Mouse (Mus musculus): ENCODE results near the gene Rps15. TPM values are rescaled to one million over a fixed set of nuclear protein-coding genes. Genes with fewer than 3 reads are reported as not detected.

Rps15 gene
- total RNA-seq, 1 experiment from 2014 or later, result 3,325 TPM

GRCm38 (mm10) chr10:80304862-80305261 is 12.6 kb downstream of the Rps15 start:
- ATAC-seq (replicated peaks; ENCODE audit: low read depth, poor library complexity, severe bottlenecking), result peak; percentile 86

DNA sequence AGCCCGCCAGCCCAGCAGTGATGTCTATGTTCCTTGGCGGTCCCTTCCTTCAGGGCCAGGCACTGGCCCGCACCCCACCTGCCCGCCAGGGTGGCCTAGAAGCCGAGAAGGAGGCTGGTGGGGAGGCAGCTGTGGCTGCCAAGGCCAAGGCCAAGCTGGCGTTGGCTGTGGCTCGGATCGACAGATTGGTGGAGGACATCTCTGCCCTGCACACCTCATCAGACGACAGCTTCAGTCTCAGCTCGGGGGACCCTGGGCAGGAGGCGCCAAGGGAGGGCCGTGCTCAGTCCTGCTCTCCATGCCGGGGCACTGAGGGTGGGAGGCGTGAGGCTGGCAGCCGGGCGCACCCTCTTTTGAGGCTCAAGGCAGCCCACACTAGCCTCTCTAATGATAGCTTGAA is 19.3 kb downstream of the Rps15 start:
- ATAC-seq (replicated peaks; ENCODE audit: low read depth, poor library complexity, severe bottlenecking), result no peak

- no peak for ATAC-seq (replicated peaks; ENCODE audit: low read depth, poor library complexity, severe bottlenecking)
Observed at GRCm38 (mm10) chr10:80312586-80313504, 20.6 kb downstream of the Rps15 start.

GRCm38 (mm10) chr10:80313627-80314201 is 21.5 kb downstream of the Rps15 start:
- peak; percentile 52 for ATAC-seq (replicated peaks; ENCODE audit: low read depth, poor library complexity, severe bottlenecking)

DNA sequence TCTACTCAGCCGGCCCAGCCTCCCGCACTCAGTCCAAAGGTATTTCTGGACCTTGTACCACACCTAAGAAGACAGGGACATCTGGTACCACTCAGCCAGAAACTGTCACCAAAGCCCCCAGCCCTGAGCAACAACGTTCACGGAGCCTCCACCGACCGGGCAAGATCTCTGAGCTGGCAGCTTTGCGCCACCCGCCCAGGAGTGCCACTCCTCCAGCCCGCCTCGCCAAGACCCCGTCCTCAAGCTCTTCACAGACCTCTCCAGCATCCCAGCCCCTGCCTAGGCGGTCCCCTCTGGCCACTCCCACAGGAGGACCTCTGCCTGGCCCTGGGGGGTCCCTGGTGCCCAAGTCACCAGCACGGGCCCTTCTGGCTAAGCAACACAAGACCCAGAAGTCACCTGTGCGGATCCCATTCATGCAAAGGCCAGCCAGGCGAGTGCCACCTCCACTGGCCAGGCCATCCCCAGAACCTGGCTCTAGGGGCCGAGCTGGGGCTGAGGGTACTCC is 22.3 kb downstream of the Rps15 start:
- ATAC-seq (replicated peaks; ENCODE audit: low read depth, poor library complexity, severe bottlenecking), result no peak

DNA sequence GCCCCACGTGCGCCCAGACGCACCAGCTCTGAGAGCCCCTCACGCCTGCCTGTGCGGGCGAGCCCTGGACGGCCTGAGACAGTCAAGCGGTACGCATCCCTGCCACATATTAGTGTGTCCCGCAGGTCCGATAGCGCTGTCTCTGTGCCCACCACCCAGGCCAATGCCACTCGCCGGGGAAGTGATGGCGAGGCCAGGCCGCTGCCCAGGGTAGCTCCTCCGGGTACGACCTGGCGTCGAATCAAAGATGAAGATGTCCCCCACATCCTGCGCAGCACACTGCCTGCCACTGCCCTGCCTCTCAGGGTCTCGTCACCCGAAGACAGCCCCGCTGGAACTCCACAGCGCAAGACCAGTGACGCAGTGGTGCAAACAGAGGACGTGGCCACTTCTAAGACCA is 23.1 kb downstream of the Rps15 start:
- no peak for ATAC-seq (replicated peaks; ENCODE audit: low read depth, poor library complexity, severe bottlenecking)

DNA sequence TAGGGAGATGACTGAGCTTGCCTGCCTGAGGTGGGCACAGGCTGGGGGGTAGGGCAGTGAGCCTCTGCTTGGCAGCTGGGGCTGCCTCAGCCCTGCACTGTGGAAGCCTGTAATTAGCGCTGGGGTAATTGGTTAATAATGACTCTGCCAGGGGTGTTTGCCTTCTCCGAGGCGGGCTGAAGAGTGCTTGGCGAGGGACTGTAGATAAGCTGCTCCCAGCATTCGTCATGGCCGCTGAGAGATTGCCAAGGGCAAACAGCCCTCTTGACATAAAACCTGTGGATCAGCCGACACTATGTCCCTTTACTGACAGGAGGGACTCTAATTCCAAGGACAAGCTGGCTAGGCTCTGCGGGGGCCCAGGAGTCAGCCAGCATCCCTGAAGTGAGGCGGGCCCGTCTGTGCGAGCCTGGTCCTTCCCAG is 24.1 kb downstream of the Rps15 start:
- ATAC-seq (replicated peaks; ENCODE audit: low read depth, poor library complexity, severe bottlenecking), result no peak

DNA sequence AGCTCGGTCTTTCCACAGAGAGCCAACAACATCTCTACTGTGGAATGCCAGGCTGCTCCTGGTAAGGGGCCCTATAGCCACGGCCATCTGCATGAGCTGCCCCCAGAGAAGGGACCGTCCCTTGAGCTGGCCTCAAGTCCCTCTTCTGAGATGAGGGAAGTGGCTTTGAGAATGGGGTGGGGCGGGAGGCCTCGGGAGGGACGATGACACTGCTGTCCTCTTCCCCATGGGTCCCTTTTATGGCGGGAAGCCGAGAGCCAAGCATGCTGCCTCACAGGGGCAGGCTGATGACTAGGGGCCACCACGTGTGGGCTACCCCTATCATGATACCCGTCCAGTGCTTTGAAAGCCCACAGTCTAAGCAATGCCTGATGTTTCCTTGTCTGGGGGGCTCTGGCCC is 24.8 kb downstream of the Rps15 start:
- ATAC-seq (replicated peaks; ENCODE audit: low read depth, poor library complexity, severe bottlenecking), result no peak

GRCm38 (mm10) chr10:80320340-80320760 is 28.1 kb downstream of the Rps15 start, which contains the start of gene 2310011J03Rik:
2310011J03Rik (minus strand) TSS chr10:80320537.
- ATAC-seq (replicated peaks; ENCODE audit: low read depth, poor library complexity, severe bottlenecking), result peak; percentile 68

DNA sequence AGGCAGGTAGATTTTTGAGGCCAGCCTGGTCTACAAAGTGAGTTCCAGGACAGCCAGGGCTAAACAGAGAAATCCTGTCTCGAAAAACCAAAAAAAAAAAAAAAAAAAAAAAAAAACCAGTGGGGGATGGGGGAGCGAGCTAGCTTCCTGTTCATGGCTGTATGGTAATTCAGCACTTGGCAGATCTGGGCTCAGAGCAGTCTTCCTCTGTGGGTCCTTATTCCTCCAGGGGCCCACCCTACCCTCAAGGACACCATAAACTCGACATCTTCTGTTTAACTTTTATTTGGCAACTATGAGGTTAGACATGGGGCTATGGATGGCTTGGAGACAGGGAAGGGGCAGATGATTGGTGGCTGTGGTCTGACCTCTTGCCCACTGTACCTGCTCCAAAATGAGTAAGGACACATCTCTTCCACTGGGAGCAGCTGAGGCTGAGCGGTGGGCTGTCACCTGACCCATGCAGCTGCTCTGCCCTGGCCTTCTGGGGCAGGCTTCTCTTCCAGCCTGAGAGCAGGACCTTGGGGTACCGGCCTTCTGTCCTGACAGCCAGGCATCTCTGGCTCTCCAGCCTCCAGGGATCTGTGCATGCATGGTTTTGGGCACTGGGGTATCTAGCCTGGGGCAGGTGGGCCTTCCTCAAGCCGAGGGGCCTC is 28.9 kb downstream of the Rps15 start:
- no peak for ATAC-seq (replicated peaks; ENCODE audit: low read depth, poor library complexity, severe bottlenecking)

DNA sequence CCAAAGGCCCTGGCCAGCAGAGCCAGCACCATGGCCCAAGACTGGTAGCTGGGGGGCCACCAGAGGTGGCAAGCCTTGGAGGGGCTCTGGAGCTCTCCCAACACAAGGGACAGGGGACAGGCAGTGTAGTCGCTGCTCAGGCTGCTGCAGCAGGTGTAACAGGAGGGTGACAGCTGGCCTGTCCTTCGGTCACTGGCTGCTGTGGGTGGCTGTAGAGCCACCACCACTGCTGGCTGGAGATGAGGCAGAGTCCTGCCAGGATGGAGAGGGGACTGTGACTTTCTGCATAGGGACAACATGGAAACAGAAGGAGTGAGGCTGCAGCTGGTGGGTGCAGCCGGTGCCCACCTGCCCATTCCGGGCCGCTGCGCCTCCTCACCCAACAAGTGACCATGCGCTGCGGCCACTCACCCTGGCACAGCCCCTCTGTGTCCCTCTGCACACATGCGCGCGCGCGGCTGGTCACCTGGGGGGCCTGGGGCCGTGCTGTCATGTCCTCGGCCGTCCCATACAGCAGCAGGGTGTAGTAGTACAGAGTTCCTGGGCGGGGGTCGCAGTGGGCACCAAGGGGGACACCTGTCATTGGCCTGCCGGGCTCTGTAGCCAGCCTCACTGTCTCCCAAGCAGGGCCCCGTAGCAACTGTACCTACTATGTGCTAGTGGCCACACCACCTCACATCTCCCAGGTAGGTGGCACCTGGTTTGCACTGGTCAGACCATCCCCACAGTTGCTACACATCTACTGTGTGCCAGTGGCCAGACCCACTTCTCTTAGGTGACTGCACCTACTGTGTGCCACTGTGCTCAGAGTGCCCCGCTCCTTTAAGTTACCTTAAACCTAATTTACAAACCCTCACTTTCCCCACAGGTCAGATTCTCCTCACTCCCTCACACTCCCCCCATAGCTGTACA is 29.7 kb downstream of the Rps15 start:
- no peak for ATAC-seq (replicated peaks; ENCODE audit: low read depth, poor library complexity, severe bottlenecking)

DNA sequence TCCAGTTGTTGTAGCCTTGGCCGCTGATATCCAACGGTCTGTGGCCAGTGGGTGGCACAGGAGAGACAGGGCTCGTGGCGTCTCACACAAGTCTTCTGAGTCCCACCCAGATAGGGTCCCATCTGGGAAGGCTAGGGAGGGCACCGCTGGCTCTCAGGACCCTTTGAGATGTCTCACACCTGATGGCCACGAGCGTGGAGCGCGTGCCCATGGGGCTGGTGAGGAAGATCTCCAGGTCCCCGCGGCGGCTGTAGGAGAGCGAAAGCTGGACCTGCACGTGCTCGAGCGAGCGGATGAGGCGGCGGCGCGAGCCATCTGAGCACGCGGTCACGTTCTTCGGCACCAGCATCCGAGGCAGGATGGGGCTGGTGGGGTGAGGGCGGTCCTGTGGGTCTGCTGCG is 30.6 kb downstream of the Rps15 start:
- 0 out of 2 replicates have a peak, but pooled peaks have one; percentile 5 for ATAC-seq (replicated peaks; ENCODE audit: low read depth, poor library complexity, severe bottlenecking)

DNA sequence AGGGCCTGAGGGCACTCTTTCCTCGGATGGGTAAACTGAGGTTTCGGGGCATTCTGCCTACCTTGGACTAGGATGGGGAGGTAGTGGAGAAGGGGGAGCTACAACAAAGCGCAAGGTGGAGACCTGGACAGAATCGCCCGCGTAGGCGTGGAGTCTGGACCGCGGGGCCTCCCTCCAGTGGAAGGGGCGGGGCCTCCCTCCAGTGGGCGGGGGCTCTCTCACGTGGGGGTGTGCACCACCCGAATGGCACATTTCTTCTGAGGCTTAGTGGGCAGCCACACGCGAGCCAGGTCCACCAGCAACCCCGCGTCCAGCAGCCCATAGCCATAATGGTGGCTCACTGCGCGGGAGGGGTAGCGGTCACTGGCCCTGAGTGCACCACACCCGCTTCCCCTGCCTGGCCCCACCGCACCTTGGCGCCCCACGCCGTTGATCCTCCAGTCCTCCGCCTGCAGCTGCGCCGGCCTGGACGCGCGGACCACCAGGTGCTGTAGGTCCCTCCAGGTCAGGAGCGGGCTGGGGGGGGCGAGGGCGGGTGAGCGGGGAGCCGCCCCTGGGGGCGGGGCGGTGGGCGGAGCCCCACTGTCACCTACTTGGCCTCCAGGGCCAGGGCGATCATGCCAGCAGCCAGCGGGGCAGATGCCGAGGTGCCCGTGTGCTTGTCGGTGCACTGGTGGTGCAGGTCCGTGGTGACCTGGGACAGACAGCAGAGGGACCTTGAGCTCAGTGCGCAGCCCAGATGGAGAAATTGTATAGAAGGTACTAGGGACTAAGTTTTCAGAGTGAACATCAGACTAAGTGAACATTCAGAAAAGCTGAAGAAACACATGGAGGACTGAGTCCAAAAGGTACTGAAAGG is 31.2 kb downstream of the Rps15 start:
- ATAC-seq (replicated peaks; ENCODE audit: low read depth, poor library complexity, severe bottlenecking), result peak; percentile 43

DNA sequence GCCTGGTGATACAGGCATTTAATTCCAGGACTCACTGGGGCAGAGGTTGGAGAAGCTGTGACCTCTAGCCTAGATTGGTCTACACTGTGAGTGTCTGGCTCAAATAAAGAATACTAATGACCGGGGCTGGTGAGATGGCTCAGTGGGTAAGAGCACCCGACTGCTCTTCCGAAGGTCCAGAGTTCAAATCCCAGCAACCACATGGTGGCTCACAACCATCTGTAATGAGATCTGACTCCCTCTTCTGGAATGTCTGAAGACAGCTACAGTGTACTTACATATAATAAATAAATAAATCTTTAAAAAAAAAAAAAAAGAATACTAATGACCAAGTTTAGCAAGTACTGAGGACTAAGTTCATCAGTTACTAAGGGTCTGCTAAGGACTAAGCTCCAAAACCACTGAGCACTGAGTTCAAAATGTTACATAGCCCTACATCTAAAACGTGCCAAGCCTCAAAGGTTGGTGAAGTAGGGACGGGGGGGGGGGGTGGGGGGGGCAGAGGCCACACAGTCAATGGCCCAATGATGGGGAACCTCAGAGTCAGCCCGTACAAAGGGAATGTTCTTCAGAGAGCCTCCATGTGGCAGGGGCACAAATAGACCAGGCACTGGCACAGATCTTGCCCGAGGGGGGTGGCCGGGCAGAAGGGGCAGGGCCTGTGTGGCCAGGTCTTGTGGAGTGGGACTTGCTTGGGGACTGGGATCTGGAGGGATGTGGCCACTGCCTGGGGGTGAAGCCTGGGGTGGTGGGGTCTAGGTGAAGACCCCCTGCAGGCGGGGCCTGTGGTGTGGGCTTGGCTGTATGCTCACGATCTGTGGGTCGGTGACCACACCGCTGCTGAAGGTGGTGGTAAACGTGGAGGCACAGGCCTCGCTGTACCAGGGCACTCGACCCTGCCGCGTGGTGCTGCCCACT is 32.1 kb downstream of the Rps15 start:
- no peak for ATAC-seq (replicated peaks; ENCODE audit: low read depth, poor library complexity, severe bottlenecking)

- no peak for ATAC-seq (replicated peaks; ENCODE audit: low read depth, poor library complexity, severe bottlenecking)
Observed at GRCm38 (mm10) chr10:80325045-80325444, 32.8 kb downstream of the Rps15 start.

DNA sequence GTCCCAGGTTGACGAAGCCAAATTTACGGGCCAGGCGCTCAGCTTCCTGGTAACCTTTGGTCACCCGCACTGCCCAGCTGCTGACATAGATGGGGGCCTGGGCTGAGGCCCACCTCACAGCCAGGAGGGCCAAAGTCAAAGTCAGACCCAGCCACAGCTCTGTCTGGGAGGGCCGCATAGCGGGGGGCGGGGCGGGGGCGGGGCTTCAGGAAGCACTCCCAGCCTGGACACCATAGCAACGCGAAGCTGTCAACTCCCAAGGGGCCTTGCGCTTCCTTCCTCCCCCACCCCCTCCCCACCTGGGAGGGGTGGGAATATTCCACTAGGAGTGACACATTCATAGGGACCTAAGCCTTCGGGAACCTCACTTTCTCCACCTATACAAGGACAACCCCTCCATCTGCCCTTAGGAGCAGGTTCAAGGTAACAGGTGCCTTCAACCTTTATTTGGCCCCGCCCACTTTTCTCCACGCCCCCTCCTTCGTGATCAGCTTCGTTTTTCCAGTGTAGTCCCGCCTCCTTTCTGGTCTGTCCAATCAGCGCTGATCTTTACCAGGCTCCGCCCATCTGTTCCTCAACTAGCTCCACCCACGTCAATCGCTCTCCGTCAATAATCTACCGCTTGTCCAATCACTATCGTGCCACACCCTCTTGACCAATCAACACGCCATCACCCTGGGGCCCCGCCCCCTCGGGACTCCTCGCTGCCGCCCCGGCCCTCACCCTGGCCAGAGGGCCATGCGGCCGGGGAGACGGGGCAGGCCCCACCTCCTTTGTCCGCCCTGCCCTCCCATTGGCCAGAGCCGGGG is 37.2 kb downstream of the Rps15 start, which contains the start of the genes Pcsk4 and Reep6:
Gene Pcsk4, minus strand, starts transcription at position 226 of the 809 bp plus-strand sequence.
Gene Reep6, plus strand, starts transcription at position 681 of the 809 bp plus-strand sequence.
- peak; percentile 93 for ATAC-seq (replicated peaks; ENCODE audit: low read depth, poor library complexity, severe bottlenecking)

DNA sequence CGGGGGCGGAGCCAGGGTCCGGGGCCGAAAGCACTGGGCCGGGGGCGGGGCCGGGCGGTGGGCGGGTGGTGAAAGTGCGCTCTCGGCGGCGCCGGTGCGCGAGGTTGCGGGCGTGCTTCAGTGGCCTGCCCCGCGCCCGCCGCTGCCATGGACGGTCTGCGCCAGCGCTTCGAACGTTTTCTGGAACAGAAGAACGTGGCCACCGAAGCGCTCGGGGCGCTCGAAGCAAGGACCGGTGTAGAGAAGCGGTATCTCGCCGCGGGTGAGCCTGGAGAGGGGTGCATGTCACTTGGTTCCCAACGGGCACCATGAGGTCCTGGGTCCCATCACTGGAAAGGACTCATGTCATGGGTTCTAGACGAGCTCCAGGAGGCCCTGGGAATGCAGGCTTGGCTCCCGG is 37.8 kb downstream of the Rps15 start:
- ATAC-seq (replicated peaks; ENCODE audit: low read depth, poor library complexity, severe bottlenecking), result no peak
